Mouse (Mus musculus): ENCODE results near the gene Hist2h2aa2. TPM values are rescaled to one million over a fixed set of nuclear protein-coding genes. Genes with fewer than 3 reads are reported as not detected.

Gene Hist2h2aa2
- total and polyA plus RNA-seq, 2 experiments = 385 to 777 TPM

- H3K27me3 ChIP-seq (ENCODE audit: control insufficient read depth, insufficient read depth, low read length) = no peaks in the 10 kb centered on the region
- no peak overlapping the region for H3K27ac ChIP-seq (replicated peaks; ENCODE audit: insufficient read depth, low read depth, low read length)
- TF ChIP-seq CTCF (IDR thresholded peaks at IDR 0.05; ENCODE audit: low read depth, low read length) (no peak), POLR2A (IDR thresholded peaks at IDR 0.05; ENCODE audit: extremely low read depth, insufficient read depth, low read length) (no peak)
- no peak for DNase-seq (ENCODE audit: extremely low read depth, low read depth, low spot score)
- H3K79me2 ChIP-seq (ENCODE audit: control insufficient read depth, insufficient read depth, low read length) = no peaks in the 10 kb centered on the region
- H3K9ac ChIP-seq (ENCODE audit: low read depth, low read length) = no peak overlapping the region
- 74% methylated on average over 2 of the region's 2 CpGs for WGBS
- no peaks in the 10 kb centered on the region for H3K36me3 ChIP-seq (ENCODE audit: control insufficient read depth, insufficient read depth, low read length)
- no peaks in the 10 kb centered on the region for H3K4me1 ChIP-seq (ENCODE audit: control insufficient read depth, insufficient read depth, low read length)
- H3K4me3 ChIP-seq (ENCODE audit: insufficient read depth, low read depth, low read length) = no peak overlapping the region
Observed at GRCm38 (mm10) chr3:96228828-96229227, 11.2 kb downstream of the Hist2h2aa2 start.

- Histone ChIP-seq H3K9ac (ENCODE audit: low read depth, low read length) (no peak overlapping the region), H3K4me3 (ENCODE audit: insufficient read depth, low read depth, low read length) (no peak overlapping the region), H3K27ac (replicated peaks; ENCODE audit: insufficient read depth, low read depth, low read length) (no peak overlapping the region), H3K79me2 (ENCODE audit: control insufficient read depth, insufficient read depth, low read length) (no peaks in the 10 kb centered on the region), H3K4me1 (ENCODE audit: control insufficient read depth, insufficient read depth, low read length) (peaks cover 3% of the 10 kb centered on the region; the same call in 1 of the 2 replicates), H3K36me3 (ENCODE audit: control insufficient read depth, insufficient read depth, low read length) (no peaks in the 10 kb centered on the region), H3K27me3 (ENCODE audit: control insufficient read depth, insufficient read depth, low read length) (no peaks in the 10 kb centered on the region)
- no peak for DNase-seq (ENCODE audit: extremely low read depth, low read depth, low spot score)
- no peak for TF ChIP-seq CTCF (IDR thresholded peaks at IDR 0.05; ENCODE audit: low read depth, low read length)
- no peak for TF ChIP-seq POLR2A (IDR thresholded peaks at IDR 0.05; ENCODE audit: extremely low read depth, insufficient read depth, low read length)
- WGBS = 74% methylated on average over 8 of the region's 8 CpGs
Observed at GRCm38 (mm10) chr3:96226695-96227648, 13.1 kb downstream of the Hist2h2aa2 start.

GRCm38 (mm10) chr3:96225421-96225820 is 14.7 kb downstream of the Hist2h2aa2 start:
- no peak overlapping the region for H3K9ac ChIP-seq (ENCODE audit: low read depth, low read length)
- H3K4me3 ChIP-seq (ENCODE audit: insufficient read depth, low read depth, low read length) = no peak overlapping the region
- no peaks in the 10 kb centered on the region for H3K36me3 ChIP-seq (ENCODE audit: control insufficient read depth, insufficient read depth, low read length)
- no peaks in the 10 kb centered on the region for H3K27me3 ChIP-seq (ENCODE audit: control insufficient read depth, insufficient read depth, low read length)
- TF ChIP-seq POLR2A (IDR thresholded peaks at IDR 0.05; ENCODE audit: extremely low read depth, insufficient read depth, low read length) = no peak
- no peak for TF ChIP-seq CTCF (IDR thresholded peaks at IDR 0.05; ENCODE audit: low read depth, low read length)
- peaks cover 6% of the 10 kb centered on the region; the same call in 1 of the 2 replicates for H3K4me1 ChIP-seq (ENCODE audit: control insufficient read depth, insufficient read depth, low read length)
- WGBS = 76% methylated on average over 2 of the region's 2 CpGs
- DNase-seq (ENCODE audit: extremely low read depth, low read depth, low spot score) = no peak
- no peak overlapping the region for H3K27ac ChIP-seq (replicated peaks; ENCODE audit: insufficient read depth, low read depth, low read length)
- no peaks in the 10 kb centered on the region for H3K79me2 ChIP-seq (ENCODE audit: control insufficient read depth, insufficient read depth, low read length)

GRCm38 (mm10) chr3:96222774-96223173 is 17.3 kb downstream of the Hist2h2aa2 start:
- Histone ChIP-seq H3K36me3 (ENCODE audit: control insufficient read depth, insufficient read depth, low read length) (no peaks in the 10 kb centered on the region), H3K27ac (replicated peaks; ENCODE audit: insufficient read depth, low read depth, low read length) (no peak overlapping the region), H3K4me1 (ENCODE audit: control insufficient read depth, insufficient read depth, low read length) (peaks cover 9% of the 10 kb centered on the region), H3K9ac (ENCODE audit: low read depth, low read length) (no peak overlapping the region), H3K79me2 (ENCODE audit: control insufficient read depth, insufficient read depth, low read length) (no peaks in the 10 kb centered on the region), H3K4me3 (ENCODE audit: insufficient read depth, low read depth, low read length) (no peak overlapping the region), H3K27me3 (ENCODE audit: control insufficient read depth, insufficient read depth, low read length) (no peaks in the 10 kb centered on the region)
- no peak for DNase-seq (ENCODE audit: extremely low read depth, low read depth, low spot score)
- WGBS = 42% methylated on average over 4 of the region's 4 CpGs
- TF ChIP-seq CTCF (IDR thresholded peaks at IDR 0.05; ENCODE audit: low read depth, low read length) (no peak), POLR2A (IDR thresholded peaks at IDR 0.05; ENCODE audit: extremely low read depth, insufficient read depth, low read length) (no peak)

GRCm38 (mm10) chr3:96221640-96222038 is 18.4 kb downstream of the Hist2h2aa2 start:
- H3K79me2 ChIP-seq (ENCODE audit: control insufficient read depth, insufficient read depth, low read length) = no peaks in the 10 kb centered on the region
- H3K27ac ChIP-seq (replicated peaks; ENCODE audit: insufficient read depth, low read depth, low read length) = peak overlapping the region; percentile 75
- peaks cover 9% of the 10 kb centered on the region for H3K4me1 ChIP-seq (ENCODE audit: control insufficient read depth, insufficient read depth, low read length)
- whole genome bisulfite sequencing = 19% methylated on average over 9 of the region's 9 CpGs
- H3K36me3 ChIP-seq (ENCODE audit: control insufficient read depth, insufficient read depth, low read length) = no peaks in the 10 kb centered on the region
- H3K27me3 ChIP-seq (ENCODE audit: control insufficient read depth, insufficient read depth, low read length) = no peaks in the 10 kb centered on the region
- peak overlapping the region; percentile 53 for H3K4me3 ChIP-seq (ENCODE audit: insufficient read depth, low read depth, low read length)
- peak overlapping the region; percentile 62 for H3K9ac ChIP-seq (ENCODE audit: low read depth, low read length)
- TF ChIP-seq POLR2A (IDR thresholded peaks at IDR 0.05; ENCODE audit: extremely low read depth, insufficient read depth, low read length) = no peak
- TF ChIP-seq CTCF (IDR thresholded peaks at IDR 0.05; ENCODE audit: low read depth, low read length) = no peak
- DNase-seq (ENCODE audit: extremely low read depth, low read depth, low spot score) = no peak
